Mouse (Mus musculus): ENCODE measurements around the gene Gkn1. TPM values are rescaled to one million over a fixed set of nuclear protein-coding genes. Genes with fewer than 3 reads are reported as not detected.
A peak's percentile ranks its signal among the peaks of the same experiment; 100 is the strongest.

Gene Gkn1
- not detected in 2 replicates for polyA plus RNA-seq (2011; ENCODE audit: insufficient read depth, insufficient read length, low read depth, missing spikeins)

- Histone ChIP-seq H3K9me3 (replicated peaks; ENCODE audit: control insufficient read depth, insufficient read depth, low read length, poor library complexity, severe bottlenecking) (no peaks in the 10 kb centered on the region), H3K4me1 (ENCODE audit: control insufficient read depth, insufficient read depth, low read length) (no peaks in the 10 kb centered on the region), H3K27ac (ENCODE audit: insufficient read depth, low read length) (no peak within 1 kb of the TSS), H3K9ac (ENCODE audit: low read depth, poor library complexity, severe bottlenecking) (no peak within 1 kb of the TSS), H3K27me3 (ENCODE audit: control insufficient read depth, insufficient read depth, low read length, poor library complexity, severe bottlenecking) (no peaks in the 10 kb centered on the region), H3K36me3 (ENCODE audit: control insufficient read depth, insufficient read depth, low read length, poor library complexity, severe bottlenecking) (no peaks in the 10 kb centered on the region), H3K4me3 (ENCODE audit: low read depth, low read length) (no peak within 1 kb of the TSS)
- TF ChIP-seq POLR2A (IDR thresholded peaks at IDR 0.05; ENCODE audit: insufficient read depth, low read length) = no peak
- no peak for TF ChIP-seq CTCF (IDR thresholded peaks at IDR 0.05; ENCODE audit: low read depth, low read length)
- TF ChIP-seq EP300 (IDR thresholded peaks at IDR 0.05; ENCODE audit: insufficient read depth, low read depth, low read length) = no peak
Observed at GRCm38 (mm10) chr6:87350829-87351228, at the start of gene Gkn1. Gene Gkn1 (minus strand): TSS chr6:87350942.

- Histone ChIP-seq H3K9me3 (replicated peaks; ENCODE audit: control insufficient read depth, insufficient read depth, low read length, poor library complexity, severe bottlenecking) (no peaks in the 10 kb centered on the region), H3K4me3 (ENCODE audit: low read depth, low read length) (no peak overlapping the region), H3K36me3 (ENCODE audit: control insufficient read depth, insufficient read depth, low read length, poor library complexity, severe bottlenecking) (no peaks in the 10 kb centered on the region), H3K9ac (ENCODE audit: low read depth, poor library complexity, severe bottlenecking) (no peak overlapping the region), H3K27me3 (ENCODE audit: control insufficient read depth, insufficient read depth, low read length, poor library complexity, severe bottlenecking) (no peaks in the 10 kb centered on the region), H3K27ac (ENCODE audit: insufficient read depth, low read length) (no peak overlapping the region), H3K4me1 (ENCODE audit: control insufficient read depth, insufficient read depth, low read length) (no peaks in the 10 kb centered on the region)
- no peak for TF ChIP-seq POLR2A (IDR thresholded peaks at IDR 0.05; ENCODE audit: insufficient read depth, low read length)
- no peak for TF ChIP-seq EP300 (IDR thresholded peaks at IDR 0.05; ENCODE audit: insufficient read depth, low read depth, low read length)
- no peak for TF ChIP-seq CTCF (IDR thresholded peaks at IDR 0.05; ENCODE audit: low read depth, low read length)
Observed at GRCm38 (mm10) chr6:87399886-87400566, 49.3 kb upstream of the Gkn1 start.

GRCm38 (mm10) chr6:87399137-87399536 is 48.4 kb upstream of the Gkn1 start:
- H3K4me3 ChIP-seq (ENCODE audit: low read depth, low read length) = no peak overlapping the region
- no peaks in the 10 kb centered on the region for H3K36me3 ChIP-seq (ENCODE audit: control insufficient read depth, insufficient read depth, low read length, poor library complexity, severe bottlenecking)
- no peak overlapping the region for H3K27ac ChIP-seq (ENCODE audit: insufficient read depth, low read length)
- H3K27me3 ChIP-seq (ENCODE audit: control insufficient read depth, insufficient read depth, low read length, poor library complexity, severe bottlenecking) = no peaks in the 10 kb centered on the region
- no peak overlapping the region for H3K9ac ChIP-seq (ENCODE audit: low read depth, poor library complexity, severe bottlenecking)
- H3K4me1 ChIP-seq (ENCODE audit: control insufficient read depth, insufficient read depth, low read length) = no peaks in the 10 kb centered on the region
- H3K9me3 ChIP-seq (replicated peaks; ENCODE audit: control insufficient read depth, insufficient read depth, low read length, poor library complexity, severe bottlenecking) = no peaks in the 10 kb centered on the region
- TF ChIP-seq CTCF (IDR thresholded peaks at IDR 0.05; ENCODE audit: low read depth, low read length) (peak; percentile 96), EP300 (IDR thresholded peaks at IDR 0.05; ENCODE audit: insufficient read depth, low read depth, low read length) (no peak)

- Histone ChIP-seq H3K36me3 (ENCODE audit: control insufficient read depth, insufficient read depth, low read length, poor library complexity, severe bottlenecking) (no peaks in the 10 kb centered on the region), H3K4me1 (ENCODE audit: control insufficient read depth, insufficient read depth, low read length) (no peaks in the 10 kb centered on the region), H3K9me3 (replicated peaks; ENCODE audit: control insufficient read depth, insufficient read depth, low read length, poor library complexity, severe bottlenecking) (no peaks in the 10 kb centered on the region), H3K27me3 (ENCODE audit: control insufficient read depth, insufficient read depth, low read length, poor library complexity, severe bottlenecking) (no peaks in the 10 kb centered on the region), H3K4me3 (ENCODE audit: low read depth, low read length) (no peak overlapping the region), H3K27ac (ENCODE audit: insufficient read depth, low read length) (no peak overlapping the region), H3K9ac (ENCODE audit: low read depth, poor library complexity, severe bottlenecking) (no peak overlapping the region)
- TF ChIP-seq EP300 (IDR thresholded peaks at IDR 0.05; ENCODE audit: insufficient read depth, low read depth, low read length) = no peak
- no peak for TF ChIP-seq CTCF (IDR thresholded peaks at IDR 0.05; ENCODE audit: low read depth, low read length)
- TF ChIP-seq POLR2A (IDR thresholded peaks at IDR 0.05; ENCODE audit: insufficient read depth, low read length) = no peak
Observed at GRCm38 (mm10) chr6:87394783-87395182, 44.0 kb upstream of the Gkn1 start.

- no peaks in the 10 kb centered on the region for H3K9me3 ChIP-seq (replicated peaks; ENCODE audit: control insufficient read depth, insufficient read depth, low read length, poor library complexity, severe bottlenecking)
- no peak overlapping the region for H3K27ac ChIP-seq (ENCODE audit: insufficient read depth, low read length)
- H3K4me1 ChIP-seq (ENCODE audit: control insufficient read depth, insufficient read depth, low read length) = no peaks in the 10 kb centered on the region
- no peak overlapping the region for H3K9ac ChIP-seq (ENCODE audit: low read depth, poor library complexity, severe bottlenecking)
- no peak overlapping the region for H3K4me3 ChIP-seq (ENCODE audit: low read depth, low read length)
- no peaks in the 10 kb centered on the region for H3K27me3 ChIP-seq (ENCODE audit: control insufficient read depth, insufficient read depth, low read length, poor library complexity, severe bottlenecking)
- no peaks in the 10 kb centered on the region for H3K36me3 ChIP-seq (ENCODE audit: control insufficient read depth, insufficient read depth, low read length, poor library complexity, severe bottlenecking)
- TF ChIP-seq POLR2A (IDR thresholded peaks at IDR 0.05; ENCODE audit: insufficient read depth, low read length) (no peak), CTCF (IDR thresholded peaks at IDR 0.05; ENCODE audit: low read depth, low read length) (no peak), EP300 (IDR thresholded peaks at IDR 0.05; ENCODE audit: insufficient read depth, low read depth, low read length) (no peak)
Observed at GRCm38 (mm10) chr6:87393466-87394205, 42.9 kb upstream of the Gkn1 start.

GRCm38 (mm10) chr6:87389455-87389989 is 38.8 kb upstream of the Gkn1 start:
- Histone ChIP-seq H3K4me1 (ENCODE audit: control insufficient read depth, insufficient read depth, low read length) (no peaks in the 10 kb centered on the region), H3K9me3 (replicated peaks; ENCODE audit: control insufficient read depth, insufficient read depth, low read length, poor library complexity, severe bottlenecking) (no peaks in the 10 kb centered on the region), H3K4me3 (ENCODE audit: low read depth, low read length) (no peak overlapping the region), H3K27ac (ENCODE audit: insufficient read depth, low read length) (no peak overlapping the region), H3K9ac (ENCODE audit: low read depth, poor library complexity, severe bottlenecking) (no peak overlapping the region), H3K27me3 (ENCODE audit: control insufficient read depth, insufficient read depth, low read length, poor library complexity, severe bottlenecking) (no peaks in the 10 kb centered on the region), H3K36me3 (ENCODE audit: control insufficient read depth, insufficient read depth, low read length, poor library complexity, severe bottlenecking) (no peaks in the 10 kb centered on the region)
- no peak for TF ChIP-seq CTCF (IDR thresholded peaks at IDR 0.05; ENCODE audit: low read depth, low read length)
- no peak for TF ChIP-seq POLR2A (IDR thresholded peaks at IDR 0.05; ENCODE audit: insufficient read depth, low read length)
- TF ChIP-seq EP300 (IDR thresholded peaks at IDR 0.05; ENCODE audit: insufficient read depth, low read depth, low read length) = no peak

Data from ES-Bruce4 (cell line).